Mouse (Mus musculus): Measurements from ENCODE around the gene Lamb3. TPM values are rescaled to one million over a fixed set of nuclear protein-coding genes. Genes with fewer than 3 reads are reported as not detected.

Gene Lamb3
- total RNA-seq (2021), result 1 to 10 TPM; 2.4 to 3.2 TPM
- long read RNA-seq, experiment 1, partial matches to known transcripts, result 0 of 1 reads
- long read RNA-seq, experiment 1, other reads (novel, unspliced or antisense), result 1 of 1 reads
- long read RNA-seq, experiment 2, partial matches to known transcripts, result 1 of 1 reads
- long read RNA-seq, experiment 2, other reads (novel, unspliced or antisense), result 0 of 1 reads

DNA sequence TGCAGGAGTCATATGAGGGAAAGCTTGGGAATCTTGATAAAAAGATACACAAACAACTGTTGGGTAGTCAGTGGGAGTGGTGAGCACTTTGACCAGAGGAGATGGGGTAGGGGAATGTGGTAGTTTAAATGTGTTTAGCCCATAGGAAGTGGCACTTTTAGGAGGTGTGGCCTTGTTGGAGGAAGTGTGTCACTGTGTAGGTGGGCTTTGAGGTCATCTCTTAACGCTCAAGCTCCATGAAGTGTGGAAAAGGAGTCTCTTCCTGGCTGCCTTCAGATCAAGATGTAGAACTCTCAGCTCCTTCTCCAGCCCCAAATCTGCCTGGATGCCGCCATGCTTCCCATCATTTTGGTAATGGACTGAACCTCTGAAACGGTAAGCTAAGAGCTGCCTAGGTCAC lies at the start of gene Lamb3:
Gene Lamb3, plus strand, starts transcription at position 197 of the 400 bp plus-strand sequence.
- DNase-seq (ENCODE audit: low spot score), result no peak

DNA sequence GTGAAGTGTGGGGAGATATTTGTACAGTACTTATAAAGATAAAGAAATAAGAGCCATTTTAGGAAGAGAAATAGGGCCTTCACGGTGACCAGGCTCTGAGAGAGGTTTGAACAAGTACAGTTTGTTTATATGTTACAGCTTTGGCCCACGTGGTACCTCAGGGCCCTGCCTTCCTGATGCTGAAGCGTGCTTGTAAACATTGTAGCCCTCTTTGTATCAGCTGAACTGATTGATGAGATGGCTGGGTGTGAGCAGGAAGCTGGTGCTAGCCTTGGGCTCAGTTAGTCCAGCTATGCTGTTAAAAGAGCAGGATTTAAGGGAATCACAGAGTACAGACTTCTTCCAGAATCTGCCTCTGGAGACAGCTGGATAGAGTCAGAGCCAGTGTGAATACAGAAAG lies 48.3 kb upstream of the Lamb3 start:
- no peak for DNase-seq (ENCODE audit: low spot score)

DNA sequence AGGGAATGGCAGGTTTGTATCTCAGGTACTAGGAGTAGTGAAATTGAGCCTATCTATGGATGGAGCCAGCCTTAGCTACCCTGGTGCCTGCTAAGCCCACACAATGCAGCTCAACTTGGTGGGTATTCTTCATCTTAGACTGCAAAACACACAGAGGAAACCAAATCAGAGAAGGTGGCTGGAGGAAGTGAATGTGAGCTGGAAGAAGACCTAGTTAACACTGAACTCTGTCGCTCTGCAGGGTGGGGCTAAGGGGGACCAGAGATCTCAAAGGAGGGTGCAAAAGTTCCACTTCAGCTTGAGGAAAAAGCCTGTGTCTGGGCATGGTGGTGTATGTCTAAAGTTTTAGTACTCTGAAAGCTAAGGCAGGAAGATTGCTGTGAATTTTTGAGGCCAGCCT lies 47.9 kb upstream of the Lamb3 start:
- no peak for DNase-seq (ENCODE audit: low spot score)

DNA sequence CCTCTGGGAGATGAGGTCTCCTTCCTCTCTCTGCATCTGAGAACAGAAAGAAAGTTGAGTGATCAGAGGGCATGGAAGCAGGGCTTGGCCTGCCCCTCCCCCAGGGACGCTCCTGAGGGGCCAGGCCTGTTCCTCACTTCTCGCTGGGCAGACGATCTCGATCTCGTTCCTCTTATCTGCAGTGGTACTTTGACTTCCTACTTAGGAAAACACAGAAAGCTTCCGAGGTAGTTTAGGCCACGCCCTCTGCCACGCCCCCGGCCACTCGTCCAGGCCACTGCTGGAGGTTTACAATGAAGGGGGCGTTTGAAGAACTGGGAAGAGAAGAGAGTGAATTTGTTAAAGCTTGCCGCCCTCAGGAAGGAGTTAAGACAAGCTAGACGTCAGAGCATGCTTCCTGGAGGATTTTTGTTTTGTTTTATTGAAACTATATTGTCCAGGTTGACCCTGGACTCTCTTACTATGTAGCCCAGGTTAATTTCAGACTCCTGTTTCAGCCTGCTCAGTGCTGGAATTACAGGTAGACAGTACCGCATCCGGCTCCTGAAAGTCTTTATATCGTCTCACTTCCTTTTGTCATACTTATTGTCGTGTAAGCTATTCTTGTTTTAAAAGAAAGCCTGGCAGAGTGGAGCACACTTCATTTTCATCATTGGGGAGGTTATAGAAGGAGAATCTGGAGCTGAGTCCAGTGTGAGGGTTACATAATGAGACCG lies 47.0 kb upstream of the Lamb3 start:
- peak; percentile 19 for DNase-seq (ENCODE audit: low spot score)

DNA sequence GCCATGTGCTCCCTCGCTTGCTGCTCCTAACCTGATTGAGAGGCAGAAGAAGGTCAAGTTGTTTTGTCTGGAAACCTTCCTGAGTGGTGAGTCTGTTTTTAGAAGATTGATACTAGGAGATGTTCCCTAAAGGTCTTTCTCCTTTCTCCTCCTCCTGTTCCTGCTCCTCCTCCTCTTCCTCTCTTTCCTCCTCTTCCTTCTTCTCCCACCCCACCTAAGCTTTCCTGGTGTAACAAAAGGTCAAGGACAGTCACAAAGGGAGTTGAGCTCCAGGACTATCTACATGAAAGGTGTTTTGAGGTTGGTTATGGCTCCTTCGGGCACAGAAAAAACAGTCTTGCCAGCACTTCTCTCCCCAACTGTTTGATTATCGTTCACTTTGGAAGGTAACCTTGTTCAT lies 39.8 kb upstream of the Lamb3 start, which contains the start of gene A130010J15Rik:
Gene A130010J15Rik, plus strand, starts transcription at position 301 of the 400 bp plus-strand sequence.
- no peak for DNase-seq (ENCODE audit: low spot score)

DNA sequence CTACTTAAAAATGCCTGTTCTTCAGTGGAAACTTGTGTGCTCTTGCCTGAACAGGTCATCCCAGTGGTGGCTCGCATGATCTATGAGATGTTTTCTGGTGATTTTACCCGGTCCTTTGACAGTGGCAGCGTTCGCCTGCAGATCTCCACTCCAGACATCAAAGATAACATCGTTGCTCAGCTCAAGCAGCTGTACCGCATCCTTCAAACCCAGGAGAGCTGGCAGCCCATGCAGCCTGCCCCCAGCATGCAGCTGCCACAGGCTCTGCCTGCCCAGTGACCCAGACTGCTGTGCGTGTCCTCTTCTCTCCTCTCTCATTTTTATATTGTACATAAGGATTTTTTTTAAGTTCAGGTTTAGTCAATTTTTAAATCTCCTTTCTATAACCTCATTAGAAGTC lies 38.3 kb upstream of the Lamb3 start:
- DNase-seq (ENCODE audit: low spot score), result no peak

DNA sequence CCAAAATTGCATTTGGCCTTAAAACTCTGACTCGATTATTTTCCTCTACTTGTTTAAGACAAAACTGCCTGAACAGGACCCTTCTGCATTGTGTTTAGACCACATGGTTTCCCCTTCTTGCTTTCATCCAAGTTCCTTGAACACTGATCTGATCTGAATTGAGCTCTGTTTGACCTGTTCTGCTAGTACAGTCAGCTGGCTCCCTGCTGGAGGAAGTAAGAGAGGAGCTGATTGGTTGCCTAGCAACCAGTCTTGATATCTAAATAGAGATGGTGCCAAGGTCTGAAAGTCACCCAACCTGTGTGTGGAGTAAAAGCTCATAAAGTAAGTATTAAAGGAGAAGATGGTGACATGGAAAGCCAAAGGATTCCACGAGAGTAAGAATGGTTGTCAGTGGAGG lies 37.6 kb upstream of the Lamb3 start:
- no peak for DNase-seq (ENCODE audit: low spot score)

DNA sequence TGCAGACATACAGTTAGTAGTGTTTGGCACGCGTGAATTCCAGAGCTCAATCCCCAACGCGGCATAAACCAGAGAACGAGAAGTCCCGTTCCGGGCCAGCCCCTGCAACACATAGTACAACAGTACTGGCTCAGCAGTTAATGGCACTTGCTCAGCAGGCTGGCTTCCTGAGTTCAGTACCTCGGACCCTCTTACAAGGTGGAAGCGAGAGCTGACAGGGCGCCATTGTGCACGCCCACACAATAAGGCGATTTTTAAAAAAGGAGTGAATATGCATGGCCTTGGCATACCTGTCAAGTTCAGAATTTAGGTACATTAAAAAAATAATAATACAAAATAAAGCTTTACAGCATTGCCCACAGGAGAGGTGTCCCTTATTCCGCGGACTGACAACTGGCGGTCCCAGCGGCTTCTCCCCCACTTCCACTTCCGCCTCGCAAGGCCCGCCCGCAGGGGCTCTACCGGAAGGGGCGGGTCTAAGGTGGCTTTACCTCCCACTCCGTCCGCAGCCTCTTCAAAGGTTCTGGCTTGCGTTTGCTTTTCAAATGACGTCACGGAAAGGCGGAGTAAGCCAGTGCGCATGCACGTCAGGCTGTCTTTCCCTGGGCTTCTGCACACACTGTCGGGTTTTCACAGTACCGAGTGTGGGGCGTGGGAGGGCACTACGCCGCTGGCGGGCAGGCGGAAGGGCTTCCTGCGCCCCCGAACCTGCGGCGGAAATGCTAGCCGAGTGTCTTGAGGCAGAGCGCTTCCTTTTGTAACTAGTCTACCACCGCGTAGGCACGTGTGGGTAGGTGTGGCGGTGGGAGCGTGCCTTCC lies 34.3 kb upstream of the Lamb3 start:
- DNase-seq (ENCODE audit: low spot score), result peak; percentile 98

DNA sequence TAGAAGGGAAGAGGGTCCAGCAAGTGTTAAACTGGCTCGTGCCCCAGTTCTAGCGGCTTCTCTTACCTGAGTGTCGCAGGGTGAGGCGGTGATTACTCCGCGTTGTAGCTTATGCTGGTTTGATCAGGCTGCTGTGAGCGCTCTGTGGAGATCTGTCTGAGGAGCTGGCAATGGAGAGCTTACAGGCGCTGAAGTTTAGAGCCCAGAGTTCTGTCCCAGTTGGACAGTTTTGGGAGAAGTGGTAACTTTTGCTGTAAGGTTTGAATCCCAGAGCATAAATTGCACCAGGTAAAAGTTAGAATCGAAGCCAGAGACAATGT lies 33.7 kb upstream of the Lamb3 start:
- DNase-seq (ENCODE audit: low spot score), result no peak

DNA sequence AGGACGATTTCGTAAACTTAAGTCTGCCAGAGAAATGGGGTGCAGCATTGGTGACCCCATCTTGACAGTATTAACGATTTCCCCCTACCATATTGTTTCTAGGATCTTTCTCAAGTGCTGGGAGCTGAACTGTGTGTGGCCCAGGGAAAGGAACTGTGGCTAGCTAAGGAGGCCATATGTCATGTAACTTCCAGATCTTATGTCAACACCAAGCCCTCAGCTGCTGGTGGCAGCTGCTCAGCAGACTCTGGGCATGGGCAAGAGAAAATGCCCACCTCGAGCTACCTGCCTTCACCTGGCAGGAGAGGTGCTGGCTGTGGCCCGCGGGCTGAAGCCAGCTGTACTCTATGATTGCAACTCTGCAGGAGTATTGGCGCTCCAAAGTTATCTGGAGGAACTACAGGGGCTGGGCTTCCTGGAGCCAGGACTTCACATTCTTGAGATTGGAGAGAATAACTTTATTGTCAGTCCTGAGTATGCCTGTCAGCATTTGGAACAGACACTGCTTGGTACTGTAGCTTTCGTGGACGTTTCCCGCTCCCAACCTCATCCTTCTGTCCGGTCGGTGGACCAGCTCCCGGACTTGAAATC lies 33.3 kb upstream of the Lamb3 start:
- DNase-seq (ENCODE audit: low spot score), result no peak

DNA sequence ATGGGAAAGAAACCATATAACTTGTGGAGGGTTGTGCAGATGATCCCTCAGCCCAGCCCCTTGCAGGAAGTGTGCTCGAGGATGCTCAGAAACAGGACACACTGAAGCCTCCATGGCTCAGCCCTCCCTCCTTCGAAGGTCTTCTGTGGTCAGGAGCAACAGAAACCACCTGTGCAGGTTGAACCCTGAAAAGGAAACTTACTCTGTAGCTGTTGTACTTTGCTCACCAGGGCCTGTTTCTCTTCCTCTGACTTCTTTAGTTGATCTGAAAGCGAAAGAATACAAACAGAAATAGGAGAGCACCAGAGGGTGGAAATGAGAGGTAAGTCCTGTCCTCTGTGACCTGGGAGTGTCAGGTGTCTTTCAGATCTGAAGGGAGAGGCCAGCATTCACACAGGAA lies 26.4 kb upstream of the Lamb3 start:
- DNase-seq (ENCODE audit: low spot score), result no peak

DNA sequence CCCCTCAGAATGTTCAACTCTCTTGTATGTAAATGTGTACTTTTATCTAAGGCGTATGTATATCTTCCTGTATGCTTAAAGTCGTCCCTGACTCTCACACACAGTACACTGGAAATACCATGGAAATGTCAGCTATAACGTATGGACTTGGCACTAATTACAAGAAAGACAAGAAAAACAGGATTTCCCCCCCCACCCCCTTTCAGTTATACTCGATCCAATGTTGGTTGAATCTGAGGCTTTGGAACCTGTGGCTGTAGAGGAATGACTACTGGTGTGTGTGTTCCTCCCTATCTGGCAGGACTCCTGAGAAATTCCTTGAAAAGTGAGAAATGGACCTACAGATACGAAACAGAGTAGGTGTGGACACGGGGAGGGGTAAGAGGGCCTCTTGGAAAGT lies 19.2 kb upstream of the Lamb3 start:
- no peak for DNase-seq (ENCODE audit: low spot score)

DNA sequence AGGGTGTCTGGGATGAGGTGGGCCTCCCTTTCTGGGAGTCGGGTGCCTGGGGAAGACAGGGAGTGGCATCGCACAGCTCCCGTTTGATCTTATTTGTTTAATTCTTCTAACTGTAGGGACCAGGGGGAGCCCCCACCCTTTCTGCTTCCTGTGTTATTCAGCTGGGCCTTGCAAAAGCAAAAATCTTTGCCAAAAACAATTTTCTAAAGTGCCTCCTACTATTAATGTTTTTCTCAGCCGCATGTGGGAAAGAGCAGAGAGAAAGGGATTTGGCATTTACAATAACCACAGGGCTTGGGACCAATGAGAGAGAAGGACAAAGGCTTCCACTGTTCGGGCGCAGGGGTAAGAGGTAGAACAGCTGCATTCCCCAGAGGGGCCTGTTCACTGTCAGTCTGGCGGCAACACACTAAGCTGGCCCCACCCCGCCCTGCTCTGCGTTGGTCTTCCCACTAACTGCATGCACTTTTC lies 18.3 kb upstream of the Lamb3 start:
- DNase-seq (ENCODE audit: low spot score), result peak; percentile 75

DNA sequence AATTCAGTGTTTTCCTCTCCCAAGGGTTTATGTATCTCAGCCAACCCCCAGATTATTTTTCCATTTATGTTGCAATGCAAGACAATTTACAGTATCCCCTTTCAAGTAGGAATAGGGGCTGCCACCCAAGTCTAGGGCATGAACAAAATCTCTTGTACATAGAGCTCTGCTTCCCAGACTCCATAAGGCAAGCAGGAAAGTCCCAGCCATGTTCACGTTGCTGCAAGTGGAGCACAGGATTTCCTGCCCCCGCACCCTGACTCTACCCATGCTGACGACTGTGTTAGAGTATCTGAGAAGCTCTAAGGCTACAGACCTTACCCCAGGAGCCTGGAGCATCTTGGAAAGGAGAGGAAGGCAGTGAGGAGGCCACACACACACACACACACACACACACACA lies 17.7 kb upstream of the Lamb3 start:
- DNase-seq (ENCODE audit: low spot score), result no peak

DNA sequence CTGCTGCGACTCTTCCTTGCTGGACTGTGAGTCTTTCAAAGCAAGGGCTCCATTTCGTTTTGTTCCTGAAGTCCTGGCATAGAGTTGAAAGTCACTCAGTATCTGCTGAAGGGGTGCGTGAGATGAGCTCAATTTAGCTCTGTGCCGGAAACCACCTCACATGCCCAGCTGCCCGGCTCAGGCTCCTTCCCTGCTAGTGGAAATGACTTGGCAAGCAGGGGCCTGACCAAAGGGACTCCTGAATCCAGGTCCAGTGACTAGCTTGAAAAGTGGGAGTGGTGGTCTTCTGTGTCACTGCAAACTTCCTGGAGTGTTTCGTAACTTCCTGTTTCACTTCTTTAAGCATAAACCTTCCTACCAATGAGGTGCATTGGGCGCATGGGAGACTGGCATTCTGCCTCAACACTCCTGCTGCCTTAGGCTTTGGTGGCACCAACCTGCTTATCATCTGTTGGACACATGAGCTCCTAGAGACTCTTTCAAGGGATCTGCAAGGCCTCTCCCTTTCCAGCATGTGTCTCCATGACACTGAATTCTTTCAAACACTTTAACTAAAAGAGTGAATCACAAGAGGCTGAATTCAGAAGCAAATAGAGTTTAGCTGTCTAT lies 15.7 kb upstream of the Lamb3 start:
- DNase-seq (ENCODE audit: low spot score), result no peak

DNA sequence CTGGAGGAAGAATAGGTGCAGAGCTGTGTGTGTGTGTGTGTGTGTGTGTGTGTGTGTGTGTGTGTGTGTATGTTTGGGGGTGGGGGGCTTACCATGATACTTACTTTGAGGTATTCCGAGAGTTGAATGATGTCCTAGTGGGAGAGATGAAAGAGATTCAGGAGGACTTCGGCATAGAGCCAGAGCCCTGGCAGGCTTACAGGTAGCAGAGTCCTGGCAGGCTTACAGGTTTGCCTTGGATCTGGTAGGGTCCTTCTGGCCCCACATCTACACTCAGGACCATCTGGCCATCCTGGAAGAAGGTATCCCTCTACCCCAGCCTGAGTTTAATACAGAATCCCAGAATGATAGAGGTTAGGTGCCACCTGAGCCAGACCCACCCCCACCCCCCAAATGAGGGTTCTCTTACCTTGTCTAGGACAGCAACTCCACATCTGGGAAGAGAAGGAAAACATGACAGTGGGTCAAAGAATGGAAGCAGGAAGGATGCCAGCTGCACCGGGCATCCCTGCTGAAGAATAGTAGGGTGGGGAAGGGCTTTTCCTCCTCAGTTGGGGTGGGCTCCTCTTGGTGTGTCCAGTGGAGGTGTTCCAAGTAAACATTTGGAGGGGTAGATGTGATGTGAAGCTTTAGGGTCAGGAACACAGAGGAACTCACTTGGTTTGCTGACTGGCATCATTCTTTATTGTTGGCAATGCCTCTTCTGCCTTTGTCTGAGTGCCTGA lies 12.9 kb upstream of the Lamb3 start:
- DNase-seq (ENCODE audit: low spot score), result no peak

DNA sequence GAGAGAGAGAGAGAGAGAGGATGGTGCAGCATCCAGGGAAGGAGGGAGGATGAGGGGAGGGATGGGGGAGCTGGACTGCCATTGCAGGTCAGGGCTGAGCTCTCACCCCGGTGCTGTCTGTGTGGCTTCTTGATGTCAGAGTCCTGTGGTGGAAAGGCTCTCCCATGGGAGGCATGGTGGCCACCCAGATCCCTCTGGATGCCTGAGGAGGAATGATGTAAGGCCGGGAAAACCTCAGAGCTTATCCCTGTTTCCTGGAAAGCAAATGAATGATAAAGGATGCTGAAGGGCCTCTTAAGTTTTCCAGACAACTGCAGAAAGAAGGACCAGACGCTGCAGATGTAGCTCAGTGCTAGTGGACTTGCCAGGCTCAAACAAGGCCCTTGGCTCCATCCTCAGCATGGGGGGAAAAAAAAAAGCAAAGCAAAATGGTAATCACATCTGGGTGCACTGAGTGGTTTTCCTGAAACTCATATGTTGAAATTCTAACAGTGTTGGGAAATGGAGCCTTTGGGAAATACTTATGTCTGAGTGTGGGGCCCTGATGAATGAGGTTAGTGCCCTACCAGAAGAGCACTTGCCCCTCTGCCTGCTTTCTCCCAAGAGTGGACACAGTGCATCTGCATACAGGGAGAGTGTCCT lies 12.2 kb upstream of the Lamb3 start:
- DNase-seq (ENCODE audit: low spot score), result no peak

DNA sequence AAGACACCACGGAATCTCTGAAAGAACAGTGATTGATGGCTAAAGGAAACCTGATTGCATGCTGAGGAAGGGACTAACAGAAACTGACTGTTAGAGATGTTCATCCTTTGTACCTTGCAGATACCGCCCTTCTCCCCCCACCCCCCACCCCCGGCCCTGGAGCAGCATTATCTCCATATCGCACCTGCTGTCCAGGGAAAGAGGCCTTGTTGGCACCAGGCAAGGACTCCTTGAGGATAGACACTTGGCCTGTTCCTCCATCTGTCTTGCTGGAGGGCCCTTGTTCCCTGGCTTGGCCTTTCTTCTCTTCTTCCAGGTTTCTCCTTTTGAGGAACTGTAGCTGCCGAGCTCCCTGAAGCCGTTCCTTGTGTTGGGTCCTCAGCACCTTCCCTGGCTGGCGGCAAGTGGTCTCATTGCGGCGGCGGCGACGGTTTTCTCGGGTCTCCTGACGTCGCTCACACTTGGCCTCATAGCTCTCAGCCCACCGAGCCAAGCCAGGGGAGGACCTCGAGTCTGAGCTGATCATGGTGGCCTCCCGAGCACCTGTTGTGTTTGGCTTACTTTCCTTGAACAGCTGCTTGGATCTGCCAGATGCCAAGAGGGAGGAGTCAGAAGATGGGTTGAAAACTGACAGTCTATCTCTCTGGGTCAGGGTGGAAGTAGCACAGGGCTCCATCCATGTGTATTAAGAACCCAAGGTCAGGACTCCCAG lies 9.8 kb upstream of the Lamb3 start:
- DNase-seq (ENCODE audit: low spot score), result peak; percentile 64

DNA sequence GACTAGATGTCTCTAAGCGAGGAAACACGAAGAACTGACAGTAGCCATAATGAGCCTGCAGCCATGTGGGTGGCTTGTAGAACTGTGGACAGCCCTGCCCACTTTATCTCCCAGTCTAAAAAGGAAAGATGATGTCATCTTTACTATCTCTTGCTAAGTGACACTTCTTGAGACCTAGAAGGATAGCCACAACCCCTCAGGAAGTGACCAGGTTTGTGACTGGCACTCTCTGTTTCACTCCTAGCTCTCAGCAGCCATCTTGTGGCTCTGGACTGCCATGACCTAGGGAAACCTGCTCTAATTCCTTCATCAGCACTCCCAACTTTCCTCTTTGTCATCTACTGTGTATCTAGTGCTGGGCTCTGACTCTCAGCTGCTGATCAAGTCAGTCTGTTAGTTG lies 9.2 kb upstream of the Lamb3 start:
- no peak for DNase-seq (ENCODE audit: low spot score)

All from gastrocnemius, adult 18-20 months (tissue).